Mouse (Mus musculus) ES-Bruce4 (cell line): ENCODE data around the gene Hoxa13.

Source experiments
- CTCF ChIP-seq: IDR thresholded peaks from one replicate; pipeline ENCODE4 v1.8.1; 2011; ENCODE audit warnings: low read depth, low read length
- POLR2A ChIP-seq: IDR thresholded peaks from one replicate; pipeline ENCODE4 v1.8.1; 2011; ENCODE audit warnings: low read length; ENCODE audit not compliant: insufficient read depth

DNA sequence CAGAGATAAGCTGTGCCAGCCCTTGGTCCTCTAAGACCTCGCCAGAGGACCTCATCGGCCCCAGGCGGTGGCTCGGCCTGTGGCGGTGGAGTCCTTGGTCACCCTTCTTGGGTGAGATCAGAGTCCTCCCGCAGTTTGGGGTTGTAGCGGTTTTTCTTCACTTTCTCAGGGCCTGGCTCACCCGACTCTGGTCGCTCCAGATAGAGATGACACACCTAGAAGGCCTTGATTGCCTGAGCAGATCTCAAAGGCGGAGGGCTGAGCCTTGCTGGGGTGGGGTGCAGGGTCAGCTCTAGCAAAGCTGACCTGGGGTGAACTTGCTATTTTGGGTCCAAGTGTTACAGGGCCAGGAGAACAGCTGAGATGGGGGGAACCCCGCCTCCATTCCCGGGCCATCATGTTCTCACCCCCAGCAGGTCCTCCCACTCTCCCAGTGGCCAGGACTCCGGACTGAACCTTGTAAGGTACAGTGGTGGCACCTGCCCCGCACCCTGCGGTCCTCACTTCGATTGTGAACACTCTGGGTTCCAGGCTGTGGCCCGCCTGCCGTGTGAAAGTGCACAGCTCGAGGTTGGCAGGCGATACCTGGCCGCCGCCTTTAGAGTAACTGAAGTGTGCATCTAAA is 13.1 kb upstream of the Hoxa13 start:
- TF ChIP-seq CTCF, result no peak
- TF ChIP-seq POLR2A, result no peak
